Mouse (Mus musculus) embryonic facial prominence, embryonic 14.5 days (tissue): ENCODE results near the gene Krt222. TPM values are rescaled to one million over a fixed set of nuclear protein-coding genes. Genes with fewer than 3 reads are reported as not detected.

Experiments used
- ATAC-seq: fragments of 200-750 bp; cut with Nextera tagmentation; 2 replicates; pipeline ENCODE4 v1.8.0; 2017; ENCODE audit warnings: low read depth, moderate number of reproducible peaks, moderate TSS enrichment
- DNase-seq: peaks from one replicate; pipeline ENCODE4 v3.0.0-alpha.2; 2015; ENCODE audit warnings: low spot score
- H3K27ac ChIP-seq: fragments of 300-500 bp; sonication (generic); replicated peaks from 2 replicates; pipeline ENCODE4 v1.5.1; 2014; ENCODE audit warnings: low read depth, mild to moderate bottlenecking, low read length, moderate library complexity
- H3K27me3 ChIP-seq: fragments of 300-500 bp; sonication (generic); replicated peaks from 2 replicates; pipeline ENCODE4 v1.6.1; 2014; ENCODE audit warnings: low read length; ENCODE audit not compliant: control insufficient read depth, insufficient read depth
- H3K36me3 ChIP-seq: fragments of 300-500 bp; sonication (generic); 2 replicates; pipeline ENCODE4 v1.6.1; 2014; ENCODE audit warnings: low read length, mixed read lengths; ENCODE audit not compliant: control insufficient read depth, insufficient read depth
- H3K4me1 ChIP-seq: fragments of 300-500 bp; sonication (generic); 2 replicates; pipeline ENCODE4 v1.6.1; 2014; ENCODE audit warnings: antibody characterized with exemption, low read length; ENCODE audit not compliant: control insufficient read depth, insufficient read depth
- H3K4me2 ChIP-seq: fragments of 300-500 bp; sonication (generic); 2 replicates; pipeline ENCODE4 v1.6.1; 2014; ENCODE audit warnings: low read depth, mild to moderate bottlenecking, low read length, moderate library complexity, mixed read lengths
- H3K4me3 ChIP-seq: fragments of 300-500 bp; sonication (generic); 2 replicates; pipeline ENCODE4 v1.5.1; 2014; ENCODE audit warnings: low read depth, mild to moderate bottlenecking, low read length
- H3K9ac ChIP-seq: fragments of 300-500 bp; sonication (generic); 2 replicates; pipeline ENCODE4 v1.6.1; 2014; ENCODE audit warnings: low read depth, mild to moderate bottlenecking, low read length, moderate library complexity, mixed read lengths
- H3K9me3 ChIP-seq: fragments of 300-500 bp; sonication (generic); 2 replicates; pipeline ENCODE4 v1.6.1; 2016; ENCODE audit warnings: low read length; ENCODE audit not compliant: control insufficient read depth
- WGBS: fragments of 180-500 bp; shearing (Covaris S2); extraction: QIAGEN DNeasy Blood & Tissue Kit; methylation state at CpG from one replicate; pipeline ENCODE4 v1.1.7; 2014; 5-methylcytosine and 5-hydroxymethylcytosine counted together
- polyA plus RNA-seq: library from polyadenylated mRNA; unstranded; fragments of >200 nt; fragmentation: Nextera tagmentation; extraction: Ambion mirVana; gene quantifications from 2 replicates; pipeline ENCODE4 v1.2.1, GENCODE M21; 2014

Krt222 gene
- polyA plus RNA-seq, 1 experiment from 2014 or later = 0.70 TPM

DNA sequence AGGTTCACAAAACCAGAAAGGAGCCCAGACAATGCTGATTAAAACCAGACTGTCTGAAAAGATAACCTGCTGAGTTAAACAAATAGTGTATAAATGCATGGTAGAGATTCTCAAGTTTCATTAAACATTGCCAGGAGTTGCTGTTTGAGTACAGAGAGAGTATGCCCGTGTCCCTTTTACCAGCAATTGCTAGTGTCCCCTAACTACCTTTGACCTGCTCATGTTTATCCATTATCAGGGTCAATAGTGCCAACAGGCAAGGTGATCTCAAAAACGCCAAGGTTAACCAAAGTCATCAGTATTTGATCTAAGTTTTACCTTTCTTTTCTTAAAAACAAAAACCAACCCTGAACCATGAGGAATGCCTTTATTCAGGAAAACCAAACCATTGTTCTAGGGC is 31.9 kb downstream of the Krt222 start:
- H3K9me3 ChIP-seq = no peaks in the 10 kb centered on the region
- H3K36me3 ChIP-seq = peaks cover 84% of the 10 kb centered on the region
- DNase-seq = no peak
- H3K27me3 ChIP-seq = no peaks in the 10 kb centered on the region
- 58% methylated on average over 2 of the region's 2 CpGs for WGBS
- H3K27ac ChIP-seq = no peak overlapping the region
- no peak for ATAC-seq
- no peak overlapping the region for H3K9ac ChIP-seq
- no peak overlapping the region for H3K4me2 ChIP-seq
- no peaks in the 10 kb centered on the region for H3K4me1 ChIP-seq
- H3K4me3 ChIP-seq = no peak overlapping the region

GRCm38 (mm10) chr11:99208105-99208669 is 35.7 kb downstream of the Krt222 start:
- Histone ChIP-seq H3K27me3 (no peaks in the 10 kb centered on the region), H3K4me3 (no peak overlapping the region), H3K27ac (no peak overlapping the region), H3K9ac (no peak overlapping the region), H3K4me1 (no peaks in the 10 kb centered on the region), H3K9me3 (no peaks in the 10 kb centered on the region), H3K4me2 (no peak overlapping the region), H3K36me3 (peaks cover 46% of the 10 kb centered on the region)
- DNase-seq (no peak), ATAC-seq (no peak)
- WGBS = 76% methylated on average over 8 of the region's 8 CpGs

- Histone ChIP-seq H3K9me3 (no peaks in the 10 kb centered on the region), H3K27ac (no peak overlapping the region), H3K27me3 (no peaks in the 10 kb centered on the region), H3K4me3 (no peak overlapping the region), H3K9ac (no peak overlapping the region), H3K4me2 (no peak overlapping the region), H3K36me3 (peaks cover 39% of the 10 kb centered on the region), H3K4me1 (no peaks in the 10 kb centered on the region)
- 40% methylated on average over 2 of the region's 2 CpGs for WGBS
- ATAC-seq (no peak), DNase-seq (no peak)
Measured at GRCm38 (mm10) chr11:99207449-99207848, 36.4 kb downstream of the Krt222 start.

GRCm38 (mm10) chr11:99206954-99207353 is 36.9 kb downstream of the Krt222 start:
- DNase-seq = no peak
- no peak overlapping the region for H3K9ac ChIP-seq
- ATAC-seq = no peak
- H3K9me3 ChIP-seq = no peaks in the 10 kb centered on the region
- H3K27ac ChIP-seq = no peak overlapping the region
- peaks cover 34% of the 10 kb centered on the region for H3K36me3 ChIP-seq
- H3K4me3 ChIP-seq = no peak overlapping the region
- no peaks in the 10 kb centered on the region for H3K27me3 ChIP-seq
- WGBS = 32% methylated on average over 2 of the region's 2 CpGs
- H3K4me2 ChIP-seq = no peak overlapping the region
- H3K4me1 ChIP-seq = no peaks in the 10 kb centered on the region

- H3K4me1 ChIP-seq = no peaks in the 10 kb centered on the region
- no peak overlapping the region for H3K4me2 ChIP-seq
- H3K9ac ChIP-seq = no peak overlapping the region
- H3K27me3 ChIP-seq = no peaks in the 10 kb centered on the region
- H3K9me3 ChIP-seq = no peaks in the 10 kb centered on the region
- WGBS = 23% methylated on average over 14 of the region's 14 CpGs
- peak; percentile 56 for DNase-seq
- no peaks in the 10 kb centered on the region for H3K36me3 ChIP-seq
- no peak for ATAC-seq
- no peak overlapping the region for H3K4me3 ChIP-seq
- H3K27ac ChIP-seq = no peak overlapping the region
Measured at GRCm38 (mm10) chr11:99189154-99189582, 54.7 kb downstream of the Krt222 start.

DNA sequence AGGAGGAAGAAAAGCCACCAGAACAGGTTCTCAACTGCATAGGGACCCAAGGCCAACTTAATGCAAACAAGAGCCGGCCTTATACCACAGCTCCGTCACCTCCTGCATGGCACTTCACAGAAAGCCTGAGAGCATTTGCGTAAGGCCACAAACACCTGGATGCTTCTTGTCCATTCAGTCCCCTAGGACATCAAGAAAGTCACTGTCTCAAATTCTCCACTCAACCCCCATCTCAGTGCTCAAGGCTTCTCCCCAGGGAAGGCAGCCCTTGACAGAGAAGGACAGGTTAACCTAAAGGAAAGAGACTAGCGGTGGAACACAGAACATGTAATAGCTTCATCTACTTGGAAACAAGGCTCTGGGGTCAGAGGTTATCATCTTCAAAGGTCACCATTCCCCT is 56.5 kb downstream of the Krt222 start:
- no peaks in the 10 kb centered on the region for H3K4me1 ChIP-seq
- DNase-seq (no peak), ATAC-seq (no peak)
- 85% methylated on average over 4 of the region's 4 CpGs for WGBS
- no peaks in the 10 kb centered on the region for H3K27me3 ChIP-seq
- no peak overlapping the region for H3K27ac ChIP-seq
- H3K4me2 ChIP-seq = no peak overlapping the region
- no peak overlapping the region for H3K9ac ChIP-seq
- H3K9me3 ChIP-seq = no peaks in the 10 kb centered on the region
- no peaks in the 10 kb centered on the region for H3K36me3 ChIP-seq
- H3K4me3 ChIP-seq = no peak overlapping the region

DNA sequence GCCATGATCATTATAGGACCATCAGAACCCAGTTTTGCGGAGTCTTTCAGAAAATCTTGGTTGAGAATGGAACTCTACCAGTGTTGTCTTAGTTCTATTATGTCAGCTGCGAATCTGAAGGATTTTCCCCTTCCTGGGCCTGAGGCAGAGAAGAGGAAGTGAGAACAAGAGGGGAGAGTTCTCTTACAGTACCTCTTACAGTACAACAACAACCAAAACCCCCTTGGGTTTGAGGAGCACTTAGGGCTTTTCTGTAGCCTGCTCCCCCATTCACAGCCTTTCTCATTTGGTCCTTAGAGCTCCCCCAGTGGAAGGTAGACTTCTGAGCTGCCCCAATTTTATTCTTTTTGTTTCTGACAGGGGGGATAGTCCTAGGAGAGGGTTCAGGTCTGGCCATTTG is 57.0 kb downstream of the Krt222 start:
- Histone ChIP-seq H3K4me2 (no peak overlapping the region), H3K9me3 (no peaks in the 10 kb centered on the region), H3K27ac (no peak overlapping the region), H3K9ac (no peak overlapping the region), H3K36me3 (no peaks in the 10 kb centered on the region), H3K27me3 (no peaks in the 10 kb centered on the region), H3K4me3 (no peak overlapping the region), H3K4me1 (no peaks in the 10 kb centered on the region)
- WGBS = 70% methylated on average over 2 of the region's 2 CpGs
- ATAC-seq (no peak), DNase-seq (no peak)

Other genes with a start within 250 kb of the Krt222 start
- 181 and 201 TPM in 2 replicates for gene Top2a, start 219.9 kb downstream of the Krt222 start, polyA plus RNA-seq
- gene Igfbp4, start 202.8 kb downstream of the Krt222 start, polyA plus RNA-seq = 966 and 1,068 TPM in 2 replicates
- gene Tns4, start 154.8 kb downstream of the Krt222 start, polyA plus RNA-seq = 0.81 and 1.0 TPM in 2 replicates
- 0.33 and 0.50 TPM in 2 replicates for gene Ccr7, start 89.0 kb downstream of the Krt222 start, polyA plus RNA-seq
- 130 and 146 TPM in 2 replicates for gene Smarce1, start 13.1 kb downstream of the Krt222 start, polyA plus RNA-seq
- 0.10 and 0.26 TPM in 2 replicates for gene Krt24, start 41.2 kb upstream of the Krt222 start, polyA plus RNA-seq
- 4.4 and 6.2 TPM in 2 replicates for gene Krt25, start 78.9 kb upstream of the Krt222 start, polyA plus RNA-seq
- gene Krt26, start 93.9 kb upstream of the Krt222 start, polyA plus RNA-seq = 0.24 and 0.42 TPM in 2 replicates
- 3.2 and 6.1 TPM in 2 replicates for gene Krt27, start 107.0 kb upstream of the Krt222 start, polyA plus RNA-seq
- gene Krt28, start 130.8 kb upstream of the Krt222 start, polyA plus RNA-seq = 2.8 and 3.4 TPM in 2 replicates
- gene Krt10, start 145.3 kb upstream of the Krt222 start, polyA plus RNA-seq = 76.8 and 167 TPM in 2 replicates
- gene Krt12, start 178.2 kb upstream of the Krt222 start, polyA plus RNA-seq = 0.22 TPM in 1 of 2 replicates, not detected in the other
- 0.33 TPM in 1 of 2 replicates, not detected in the other for gene Krt20, start 194.1 kb upstream of the Krt222 start, polyA plus RNA-seq
- gene Krt23, start 249.1 kb upstream of the Krt222 start, polyA plus RNA-seq = 8.7 and 11.9 TPM in 2 replicates